Mouse (Mus musculus) WW6 (cell line): Measurements from ENCODE around the gene Rab7b.

ENCODE experiments used
- DNase-seq: peaks from one replicate; pipeline ENCODE4 v3.0.0-alpha.2; 2013; ENCODE audit warnings: low read depth, low spot score

The Rab7b gene

GRCm38 (mm10) chr1:131688475-131688874, at the start of gene Rab7b:
Gene Rab7b (plus strand): TSS chr1:131688695.
- DNase-seq: no peak

DNA sequence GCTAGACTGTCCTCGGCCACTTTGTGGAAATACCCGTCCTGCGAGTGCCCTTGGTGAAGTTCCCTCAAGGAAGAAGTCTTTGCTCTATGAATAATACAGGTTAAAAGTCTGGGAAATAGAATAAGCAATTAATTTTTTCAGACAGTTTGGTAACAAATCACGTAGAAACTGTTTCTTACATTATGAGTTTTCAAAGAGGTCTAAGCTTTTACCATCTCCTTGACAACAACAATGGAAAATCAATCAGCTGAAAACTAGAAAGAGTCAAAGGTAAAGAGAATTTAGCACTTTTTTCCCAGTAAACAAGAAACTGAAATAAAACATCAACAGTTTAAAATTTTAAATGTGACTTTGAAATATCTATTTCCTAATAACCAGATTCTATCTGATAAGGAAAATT, 48.4 kb upstream of the Rab7b start:
- DNase-seq: no peak

GRCm38 (mm10) chr1:131641565-131641964, 46.9 kb upstream of the Rab7b start:
- DNase-seq: no peak

- no peak for DNase-seq
Observed at GRCm38 (mm10) chr1:131642251-131642650, 46.2 kb upstream of the Rab7b start.

DNA sequence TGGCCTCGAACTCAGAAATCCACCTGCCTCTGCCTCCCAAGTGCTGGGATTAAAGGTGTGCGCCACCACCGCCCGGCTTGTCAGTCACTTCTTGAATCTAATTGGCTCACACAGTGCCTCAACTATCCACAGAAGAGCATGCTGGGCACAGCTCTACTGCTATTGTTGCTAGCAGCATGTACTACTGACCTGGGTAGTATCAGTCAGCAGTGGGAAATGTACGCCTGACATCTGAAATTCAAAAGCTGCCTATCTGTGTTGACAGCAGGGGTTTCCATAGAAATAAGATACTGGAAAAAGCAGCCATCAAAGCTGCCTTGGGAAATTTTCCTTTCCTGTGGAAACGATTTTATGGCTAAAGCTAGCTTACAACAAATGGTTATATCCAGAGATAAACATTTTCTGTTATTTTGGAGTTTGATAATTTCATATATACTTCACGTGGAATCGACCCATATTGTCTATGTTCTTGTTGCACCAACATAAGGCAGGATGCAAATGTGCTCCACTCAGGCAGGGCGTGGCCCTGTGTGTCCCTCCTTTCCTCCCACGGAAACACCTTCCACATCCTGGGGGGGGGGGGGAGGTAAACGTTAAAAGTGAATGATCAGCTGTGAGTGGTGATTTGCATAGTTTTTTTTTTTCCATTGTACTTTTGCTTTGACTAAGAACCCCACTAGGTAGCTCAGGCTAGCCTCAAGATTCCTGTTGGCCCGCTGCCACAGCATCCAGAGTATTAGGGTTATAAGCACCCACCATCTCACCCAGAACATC, 35.6 kb upstream of the Rab7b start:
- DNase-seq: no peak

- no peak for DNase-seq
Observed at GRCm38 (mm10) chr1:131655601-131656000, 32.9 kb upstream of the Rab7b start.

GRCm38 (mm10) chr1:131657945-131658354, 30.5 kb upstream of the Rab7b start:
- peak; percentile 90 for DNase-seq

GRCm38 (mm10) chr1:131659512-131660085, 28.9 kb upstream of the Rab7b start:
- no peak for DNase-seq

DNA sequence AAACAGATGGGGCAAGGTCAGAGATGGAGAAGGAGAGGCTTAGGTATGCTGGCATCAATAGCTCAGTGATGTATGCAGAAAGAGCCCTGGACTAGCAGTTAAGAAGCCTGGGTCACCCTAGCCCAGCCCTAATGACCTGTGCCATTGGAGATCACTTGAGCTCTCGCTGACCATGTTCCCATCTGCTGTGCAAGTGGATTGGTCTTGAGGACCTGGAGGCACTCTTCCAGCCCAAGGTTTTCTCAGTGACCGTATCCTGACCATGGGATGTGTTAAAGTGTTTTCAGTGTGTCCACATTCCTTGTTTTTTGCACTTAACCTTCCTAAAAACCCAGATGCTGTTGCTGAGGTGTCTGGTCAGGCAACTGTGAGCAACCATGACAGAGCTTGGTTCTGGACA, 28.2 kb upstream of the Rab7b start:
- DNase-seq: no peak

GRCm38 (mm10) chr1:131660716-131661472, 27.6 kb upstream of the Rab7b start:
- no peak for DNase-seq

DNA sequence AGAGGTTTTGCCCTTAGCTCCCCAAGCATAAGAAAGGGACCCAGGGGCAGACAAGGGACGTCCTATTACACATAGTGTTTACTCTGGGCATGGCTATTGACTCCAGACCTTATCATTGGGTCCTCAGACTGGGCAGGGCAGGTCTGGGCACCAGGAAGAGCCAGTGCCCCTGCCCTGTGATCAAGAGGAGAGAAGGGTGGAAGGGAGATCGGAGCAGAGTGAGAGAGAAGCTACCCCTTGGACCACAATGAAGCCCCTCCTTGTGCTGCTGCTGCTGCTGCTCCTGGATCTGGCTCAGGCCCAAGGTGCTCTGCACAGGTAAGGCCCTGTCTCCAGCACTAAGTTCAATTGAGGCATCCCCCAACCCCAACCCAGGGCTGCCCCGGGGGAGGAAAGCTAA, 26.7 kb upstream of the Rab7b start:
- no peak for DNase-seq

- DNase-seq: no peak
Observed at GRCm38 (mm10) chr1:131663286-131663995, 25.1 kb upstream of the Rab7b start.

DNA sequence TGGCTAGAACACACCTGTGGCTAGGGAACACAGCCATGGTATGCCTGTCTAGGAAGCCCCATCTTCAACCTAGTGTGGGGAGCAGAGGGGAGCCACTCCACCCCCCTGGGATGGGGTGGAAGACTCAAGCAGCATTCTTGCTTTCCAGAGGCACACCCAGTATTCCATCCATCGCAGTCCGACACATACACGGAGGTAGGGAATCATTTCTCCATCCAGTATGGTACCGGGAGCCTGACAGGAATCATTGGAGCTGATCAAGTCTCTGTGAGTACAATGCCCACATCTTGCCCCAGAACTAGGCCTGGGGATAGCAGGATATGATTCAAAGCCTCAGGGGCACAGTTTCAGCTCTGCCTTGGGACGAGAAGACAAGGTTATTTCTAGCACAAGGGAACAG, 24.4 kb upstream of the Rab7b start:
- no peak for DNase-seq

DNA sequence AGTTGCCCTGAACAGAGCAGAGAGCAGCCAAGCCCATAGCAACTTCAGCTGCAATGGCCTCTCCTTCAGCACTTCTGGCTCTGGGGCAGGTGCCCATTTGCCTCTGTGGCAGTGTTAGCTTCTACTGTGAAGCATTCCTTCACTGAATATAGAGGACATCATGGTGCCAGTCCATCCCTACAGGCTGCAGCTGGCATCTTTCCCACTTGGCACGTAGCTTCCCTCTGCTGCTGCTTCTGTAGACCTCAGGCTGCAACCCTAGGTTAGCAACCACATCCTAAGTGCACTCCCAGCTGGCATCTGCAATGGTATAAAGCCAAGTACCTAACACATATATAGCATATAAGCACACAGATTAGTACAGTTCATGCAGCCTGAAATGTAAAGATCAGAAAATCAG, 22.6 kb upstream of the Rab7b start:
- DNase-seq: no peak

- DNase-seq: no peak
Observed at GRCm38 (mm10) chr1:131671113-131671512, 17.4 kb upstream of the Rab7b start.

GRCm38 (mm10) chr1:131672361-131672760, 16.1 kb upstream of the Rab7b start:
- no peak for DNase-seq

GRCm38 (mm10) chr1:131679644-131680043, 8.9 kb upstream of the Rab7b start:
- DNase-seq: no peak

GRCm38 (mm10) chr1:131687739-131688138, 756 bp upstream of the Rab7b start:
- DNase-seq: no peak

DNA sequence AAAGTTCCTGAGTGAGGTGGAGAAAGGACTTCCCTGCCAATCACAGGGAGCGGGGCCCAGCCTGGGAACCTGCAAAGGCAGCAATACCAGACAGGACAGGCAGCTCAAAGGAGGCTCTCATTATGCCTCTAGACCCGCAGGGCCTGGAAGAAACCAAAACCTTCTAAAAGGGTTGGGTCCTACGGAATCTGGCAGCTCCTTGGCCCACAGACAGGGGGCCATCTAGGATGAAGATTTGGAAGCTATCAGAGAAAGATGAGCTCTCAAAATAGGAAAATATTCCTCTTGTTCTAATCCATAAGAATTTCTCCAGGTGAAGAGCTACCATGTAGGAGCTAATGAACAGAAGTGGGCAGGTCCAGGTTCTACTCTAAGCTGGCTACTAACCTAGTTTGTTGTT, 521 bp downstream of the Rab7b start:
- DNase-seq: no peak

- no peak for DNase-seq
Observed at GRCm38 (mm10) chr1:131689899-131690298, 1.4 kb downstream of the Rab7b start.

GRCm38 (mm10) chr1:131690435-131690834, 1.9 kb downstream of the Rab7b start:
- DNase-seq: no peak

- no peak for DNase-seq
Observed at GRCm38 (mm10) chr1:131691356-131691755, 2.9 kb downstream of the Rab7b start.
